Mouse (Mus musculus) thymus, adult 2 months (tissue): ENCODE data around the gene Robo1.

Experiments
- CTCF ChIP-seq: fragments of 200-500 bp; IDR thresholded peaks from 2 replicates; pipeline ENCODE4 v1.5.1; 2012; ENCODE audit warnings: mild to moderate bottlenecking, control low read depth, low read length, moderate library complexity, borderline replicate concordance; ENCODE audit not compliant: control insufficient read depth, poor library complexity, insufficient read depth; ENCODE audit errors: extremely low read depth
- POLR2A ChIP-seq: fragments of 200-500 bp; IDR thresholded peaks from 2 replicates; pipeline ENCODE4 v1.6.1; 2012; ENCODE audit warnings: mild to moderate bottlenecking, low read length, control low read depth, moderate library complexity; ENCODE audit not compliant: control insufficient read depth, poor library complexity, insufficient read depth; ENCODE audit errors: extremely low read depth

- TF ChIP-seq CTCF (no peak), POLR2A (no peak)
These were observed 103.7 kb downstream of the Robo1 start for GRCm38 (mm10) chr16:72411669-72412270.
